Mouse (Mus musculus): Measurements from ENCODE around the gene Tmem256.

GRCm38 (mm10) chr11:69791420-69791819 lies 46.9 kb upstream of the Tmem256 start:
- TF ChIP-seq CTCF (IDR thresholded peaks at IDR 0.05; ENCODE audit: low read depth) (no peak), EP300 (IDR thresholded peaks at IDR 0.05; ENCODE audit: low read depth) (no peak)

Data from liver, embryonic 14.5 days (tissue).